Mouse (Mus musculus): ENCODE results near the gene Gm8947. TPM values are rescaled to one million over a fixed set of nuclear protein-coding genes. Genes with fewer than 3 reads are reported as not detected.
"Not testable (repeated sequence)": the region's sequence is repeated elsewhere in the genome, so short reads cannot be mapped to it uniquely, and the experiment has no call there.

Gene Gm8947
- total RNA-seq (2021) (not detected), polyA plus RNA-seq (2012; rRNA removed) (0.15 TPM in 1 of 2 replicates, not detected in the other)
- long read RNA-seq, result 0 reads

DNA sequence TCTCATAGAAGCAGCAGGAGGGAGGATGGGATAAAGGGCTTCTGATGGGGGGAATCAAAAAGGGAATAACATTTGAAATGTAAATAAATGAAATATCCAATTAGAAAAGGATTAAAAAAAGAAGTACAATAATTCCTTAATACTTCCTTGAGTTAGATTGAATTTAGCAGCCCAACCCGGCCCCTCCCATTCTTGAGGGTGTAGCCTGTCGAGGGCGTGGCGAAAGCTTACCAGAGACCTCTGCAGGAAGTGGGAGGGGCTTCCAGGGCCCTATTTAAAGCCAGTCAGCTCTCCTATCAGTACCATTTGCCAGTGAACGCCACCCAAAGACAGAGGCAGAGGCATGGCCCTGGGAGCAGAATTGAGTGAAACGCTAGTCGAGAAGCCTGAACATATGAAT is at the start of gene Gm8947:
Gene Gm8947 (plus strand): TSS at position 302 of the 400 bp plus-strand sequence.
- H3K36me3 ChIP-seq (ENCODE audit: control insufficient read depth, insufficient read depth, low read length); H3K4me1 ChIP-seq (ENCODE audit: control insufficient read depth, insufficient read depth, low read length); H3K27me3 ChIP-seq (ENCODE audit: control insufficient read depth, insufficient read depth, low read length); intact Hi-C loops (cut with DNase I); H3K4me3 ChIP-seq; H3K9ac ChIP-seq (ENCODE audit: low read depth, low read length); DNase-seq; H3K27ac ChIP-seq; H3K79me2 ChIP-seq (replicated peaks; ENCODE audit: control insufficient read depth, insufficient read depth, low read length): not testable (repeated sequence)
- 88% methylated on average over 1 of the region's 7 CpGs for WGBS

DNA sequence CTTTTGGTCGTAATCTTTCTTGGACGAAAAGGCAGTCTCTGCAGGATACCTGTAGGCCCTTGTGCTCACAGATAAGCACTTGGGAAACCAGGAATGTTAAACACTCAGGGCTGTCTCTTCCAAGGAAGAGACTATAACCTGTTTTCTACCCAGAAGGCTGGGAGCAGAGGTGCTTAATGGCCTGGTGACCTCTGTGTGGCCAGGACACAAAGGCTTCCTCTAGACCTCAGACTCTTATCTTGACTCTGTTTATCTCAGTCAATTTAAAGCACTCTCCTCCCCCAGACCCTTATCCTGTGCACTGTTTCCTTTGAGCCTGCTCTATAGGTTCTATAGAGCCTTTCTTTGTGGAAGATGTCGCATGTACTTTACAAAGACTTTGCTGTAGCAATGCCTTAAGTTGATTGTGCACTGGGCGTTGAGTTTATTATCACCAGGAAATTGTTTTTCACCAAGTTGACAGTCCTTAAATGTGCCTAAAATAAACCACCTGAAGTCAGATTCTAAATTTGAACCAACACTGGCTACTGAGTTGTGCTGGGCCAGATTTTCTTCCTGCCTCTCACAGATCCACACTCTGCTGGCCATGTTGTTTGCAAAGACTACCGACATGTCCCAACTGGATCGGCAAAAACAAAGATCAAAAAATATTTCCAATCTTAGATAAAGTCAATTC is 47.6 kb upstream of the Gm8947 start:
- DNase-seq, result peak in 1 of 2 experiments; percentile 26
- H3K4me1 ChIP-seq (ENCODE audit: control insufficient read depth, insufficient read depth, low read length), result peaks cover 2% of the 10 kb centered on the region
- H3K4me3 ChIP-seq, result no peak overlapping the region
- 22% methylated on average over 6 of the region's 6 CpGs for WGBS
- H3K36me3 ChIP-seq (ENCODE audit: control insufficient read depth, insufficient read depth, low read length), result peaks cover 7% of the 10 kb centered on the region; the same call in 1 of the 2 replicates
- TF ChIP-seq CTCF (IDR thresholded peaks at IDR 0.05) (no peak), EP300 (IDR thresholded peaks at IDR 0.05; ENCODE audit: insufficient read depth, low read depth, low read length) (no peak), POLR2A (IDR thresholded peaks at IDR 0.05; ENCODE audit: insufficient read depth, low read depth, low read length) (no peak)
- H3K27ac ChIP-seq, result peak overlapping the region; percentile 81
- H3K27me3 ChIP-seq (ENCODE audit: control insufficient read depth, insufficient read depth, low read length), result no peaks in the 10 kb centered on the region
- no peaks in the 10 kb centered on the region for H3K79me2 ChIP-seq (replicated peaks; ENCODE audit: control insufficient read depth, insufficient read depth, low read length)
- no peak overlapping the region for H3K9ac ChIP-seq (ENCODE audit: low read depth, low read length)
- intact Hi-C loops (cut with DNase I), result loop anchor here (5.0 kb wide), 1 partner anchor 42 kb away; no protein-coding TSS in a partner anchor

DNA sequence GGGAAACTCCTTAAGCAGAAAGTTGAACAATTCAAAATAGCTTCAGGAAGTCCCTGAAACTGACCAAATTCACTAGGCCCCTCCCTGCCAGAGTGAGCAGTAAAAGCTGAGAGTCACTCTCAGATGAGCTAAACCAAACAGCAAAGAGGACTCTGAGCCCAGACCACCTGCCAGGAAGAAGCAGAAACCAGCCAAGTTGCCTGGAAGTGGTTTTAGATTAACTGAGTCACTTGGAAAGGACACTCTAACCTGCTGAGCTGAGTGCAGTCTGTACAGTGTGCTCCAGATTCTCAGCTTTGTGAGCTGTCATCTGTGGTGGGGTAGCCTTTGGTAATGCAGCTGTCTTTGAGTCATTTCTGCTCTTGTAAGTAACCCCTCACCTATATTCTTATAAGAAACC is 44.4 kb upstream of the Gm8947 start:
- Histone ChIP-seq H3K79me2 (replicated peaks; ENCODE audit: control insufficient read depth, insufficient read depth, low read length) (no peaks in the 10 kb centered on the region), H3K4me3 (no peak overlapping the region), H3K4me1 (ENCODE audit: control insufficient read depth, insufficient read depth, low read length) (peaks cover 2% of the 10 kb centered on the region), H3K27ac (no peak overlapping the region), H3K36me3 (ENCODE audit: control insufficient read depth, insufficient read depth, low read length) (peaks cover 7% of the 10 kb centered on the region; the same call in 1 of the 2 replicates), H3K9ac (ENCODE audit: low read depth, low read length) (no peak overlapping the region), H3K27me3 (ENCODE audit: control insufficient read depth, insufficient read depth, low read length) (no peaks in the 10 kb centered on the region)
- DNase-seq, result no peak
- TF ChIP-seq CTCF (IDR thresholded peaks at IDR 0.05) (no peak), EP300 (IDR thresholded peaks at IDR 0.05; ENCODE audit: insufficient read depth, low read depth, low read length) (no peak), POLR2A (IDR thresholded peaks at IDR 0.05; ENCODE audit: insufficient read depth, low read depth, low read length) (no peak)
- intact Hi-C loops (cut with DNase I), result no loop called here

DNA sequence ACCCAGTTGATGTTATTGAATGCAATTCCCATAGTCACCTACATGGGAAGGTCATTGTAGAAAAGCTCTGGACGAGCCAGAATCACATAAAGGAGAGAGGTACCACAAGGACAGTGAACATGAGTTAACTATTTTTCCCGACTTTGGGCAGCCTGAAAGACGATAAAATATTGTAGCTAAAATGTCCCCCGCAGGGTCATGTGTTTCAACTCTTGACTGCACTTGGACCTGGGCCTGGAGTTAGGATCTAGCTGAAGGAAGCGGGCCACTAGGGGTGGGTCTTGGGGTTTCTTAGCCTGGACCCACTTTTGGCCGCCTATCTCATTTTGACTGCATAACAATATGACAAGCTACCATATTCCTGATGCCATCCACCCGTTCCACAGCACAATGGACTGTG is 42.0 kb upstream of the Gm8947 start:
- no peak overlapping the region for H3K27ac ChIP-seq
- no peak for DNase-seq
- no peaks in the 10 kb centered on the region for H3K79me2 ChIP-seq (replicated peaks; ENCODE audit: control insufficient read depth, insufficient read depth, low read length)
- no peaks in the 10 kb centered on the region for H3K4me1 ChIP-seq (ENCODE audit: control insufficient read depth, insufficient read depth, low read length)
- no peak overlapping the region for H3K4me3 ChIP-seq
- H3K36me3 ChIP-seq (ENCODE audit: control insufficient read depth, insufficient read depth, low read length), result peaks cover 2% of the 10 kb centered on the region; the same call in 1 of the 2 replicates
- TF ChIP-seq POLR2A (IDR thresholded peaks at IDR 0.05; ENCODE audit: insufficient read depth, low read depth, low read length) (no peak), CTCF (IDR thresholded peaks at IDR 0.05) (no peak), EP300 (IDR thresholded peaks at IDR 0.05; ENCODE audit: insufficient read depth, low read depth, low read length) (no peak)
- WGBS, result 94% methylated on average over 7 of the region's 7 CpGs
- H3K27me3 ChIP-seq (ENCODE audit: control insufficient read depth, insufficient read depth, low read length), result no peaks in the 10 kb centered on the region
- intact Hi-C loops (cut with DNase I), result no loop called here
- H3K9ac ChIP-seq (ENCODE audit: low read depth, low read length), result no peak overlapping the region

DNA sequence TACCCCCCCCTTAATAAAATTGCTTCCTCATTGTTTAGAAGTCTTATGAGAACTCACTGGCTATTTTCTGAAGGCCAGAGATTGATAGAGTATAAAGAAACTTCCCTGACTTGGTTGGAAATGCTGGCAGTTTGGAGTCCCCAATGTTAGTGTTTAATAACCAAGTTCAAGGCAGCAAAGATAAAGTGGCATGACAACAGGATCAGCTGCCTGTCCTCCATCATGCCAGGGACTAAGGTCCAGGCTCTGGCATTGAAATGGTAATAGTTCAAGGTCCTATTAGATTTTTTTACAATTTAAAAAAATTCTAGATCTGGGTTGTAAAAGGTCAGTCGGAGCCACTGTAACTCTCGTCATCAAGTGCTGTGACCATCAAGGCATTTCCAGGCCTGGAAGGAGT is 41.1 kb upstream of the Gm8947 start:
- WGBS, result 56% methylated on average over 2 of the region's 2 CpGs
- H3K9ac ChIP-seq (ENCODE audit: low read depth, low read length), result no peak overlapping the region
- DNase-seq, result no peak
- no peaks in the 10 kb centered on the region for H3K79me2 ChIP-seq (replicated peaks; ENCODE audit: control insufficient read depth, insufficient read depth, low read length)
- no peaks in the 10 kb centered on the region for H3K36me3 ChIP-seq (ENCODE audit: control insufficient read depth, insufficient read depth, low read length)
- no peaks in the 10 kb centered on the region for H3K4me1 ChIP-seq (ENCODE audit: control insufficient read depth, insufficient read depth, low read length)
- H3K4me3 ChIP-seq, result no peak overlapping the region
- TF ChIP-seq POLR2A (IDR thresholded peaks at IDR 0.05; ENCODE audit: insufficient read depth, low read depth, low read length), result no peak
- no peak for TF ChIP-seq CTCF (IDR thresholded peaks at IDR 0.05)
- intact Hi-C loops (cut with DNase I), result no loop called here
- no peaks in the 10 kb centered on the region for H3K27me3 ChIP-seq (ENCODE audit: control insufficient read depth, insufficient read depth, low read length)
- no peak overlapping the region for H3K27ac ChIP-seq

DNA sequence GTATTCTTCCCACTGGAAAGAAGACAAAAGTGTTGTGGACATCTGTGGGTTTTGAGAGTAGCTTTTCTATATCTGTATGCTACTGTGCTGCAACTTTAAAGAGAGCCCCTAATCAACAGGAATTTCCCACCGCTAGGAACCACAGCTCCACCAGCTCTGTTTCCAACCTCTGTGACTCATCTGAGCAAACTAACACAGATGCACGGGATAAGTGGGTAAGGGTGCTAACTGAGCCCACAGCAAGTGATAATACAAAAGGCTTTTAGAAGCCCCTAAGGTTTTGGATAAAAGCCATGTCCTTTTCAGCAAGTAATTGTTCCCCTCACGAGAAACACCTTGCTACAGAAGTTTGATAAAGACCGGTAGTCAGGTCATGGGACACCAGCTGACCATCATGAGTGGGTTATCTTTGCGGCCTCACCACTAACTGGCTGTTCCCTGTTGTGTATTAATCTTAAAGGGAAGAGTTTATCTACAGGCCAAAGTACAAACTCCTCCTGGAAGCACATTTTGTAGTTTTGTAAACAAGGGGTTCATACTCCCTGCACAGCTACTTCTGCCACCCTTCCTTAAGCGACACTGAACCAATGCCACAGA is 39.0 kb upstream of the Gm8947 start:
- Histone ChIP-seq H3K4me1 (ENCODE audit: control insufficient read depth, insufficient read depth, low read length) (no peaks in the 10 kb centered on the region; the same call in 1 of the 2 replicates), H3K79me2 (replicated peaks; ENCODE audit: control insufficient read depth, insufficient read depth, low read length) (no peaks in the 10 kb centered on the region), H3K27ac (peak overlapping the region; percentile 40; the same call in 1 of the 2 replicates), H3K27me3 (ENCODE audit: control insufficient read depth, insufficient read depth, low read length) (no peaks in the 10 kb centered on the region), H3K36me3 (ENCODE audit: control insufficient read depth, insufficient read depth, low read length) (no peaks in the 10 kb centered on the region; the same call in 1 of the 2 replicates), H3K4me3 (no peak overlapping the region), H3K9ac (ENCODE audit: low read depth, low read length) (no peak overlapping the region)
- peak in 1 of 2 experiments; percentile 15 for DNase-seq
- WGBS, result 40% methylated on average over 6 of the region's 6 CpGs
- TF ChIP-seq EP300 (IDR thresholded peaks at IDR 0.05; ENCODE audit: insufficient read depth, low read depth, low read length) (peak; percentile 81), POLR2A (IDR thresholded peaks at IDR 0.05; ENCODE audit: insufficient read depth, low read depth, low read length) (no peak), CTCF (IDR thresholded peaks at IDR 0.05) (no peak)
- intact Hi-C loops (cut with DNase I), result no loop called here

DNA sequence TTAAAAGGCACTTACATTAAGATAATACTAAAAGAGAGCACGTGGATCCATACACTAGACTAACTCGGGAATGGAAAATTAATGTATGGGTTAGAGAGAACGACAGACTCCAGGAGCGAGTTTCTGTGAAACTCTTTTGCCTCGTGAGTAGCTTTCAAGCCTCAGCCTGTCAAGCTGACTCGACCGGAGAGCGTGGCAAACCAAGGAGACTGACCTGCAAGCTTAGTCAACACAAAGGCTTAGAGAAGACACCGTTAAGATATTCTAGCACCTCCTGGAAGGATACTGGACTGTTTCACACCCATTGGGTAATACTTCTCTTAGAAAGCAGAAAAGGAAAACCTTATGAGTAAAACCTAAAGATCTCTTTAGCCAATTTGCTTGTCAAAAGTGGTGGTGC is 38.0 kb upstream of the Gm8947 start:
- DNase-seq; H3K79me2 ChIP-seq (replicated peaks; ENCODE audit: control insufficient read depth, insufficient read depth, low read length); H3K4me3 ChIP-seq; H3K36me3 ChIP-seq (ENCODE audit: control insufficient read depth, insufficient read depth, low read length); H3K4me1 ChIP-seq (ENCODE audit: control insufficient read depth, insufficient read depth, low read length); H3K27ac ChIP-seq; H3K27me3 ChIP-seq (ENCODE audit: control insufficient read depth, insufficient read depth, low read length); H3K9ac ChIP-seq (ENCODE audit: low read depth, low read length); intact Hi-C loops (cut with DNase I): not testable (repeated sequence)
- 87% methylated on average over 9 of the region's 9 CpGs for WGBS
